Mouse (Mus musculus) liver, postnatal 0 days (tissue): ENCODE data around the gene Hba-x. TPM values are rescaled to one million over a fixed set of nuclear protein-coding genes. Genes with fewer than 3 reads are reported as not detected.
A peak's percentile ranks its signal among the peaks of the same experiment; 100 is the strongest.

Experiments used
- ATAC-seq: fragments of 200-750 bp; cut with Nextera tagmentation; 2 replicates; pipeline ENCODE4 v1.8.0; 2017; ENCODE audit warnings: mild to moderate bottlenecking, moderate library complexity
- DNase-seq: peaks from one replicate; pipeline ENCODE4 v3.0.0-alpha.2; 2016
- H3K27ac ChIP-seq: fragments of 300-500 bp; sonication (generic); 2 replicates; pipeline ENCODE4 v1.5.1; 2014; ENCODE audit warnings: antibody characterized with exemption, moderate library complexity, mild to moderate bottlenecking, low read depth
- H3K27me3 ChIP-seq: fragments of 300-500 bp; sonication (generic); 2 replicates; pipeline ENCODE4 v1.6.1; 2014; ENCODE audit warnings: low read length, control low read depth, mixed read lengths; ENCODE audit not compliant: insufficient read depth
- H3K36me3 ChIP-seq: fragments of 300-500 bp; sonication (generic); replicated peaks from 2 replicates; pipeline ENCODE4 v1.6.1; 2014; ENCODE audit warnings: mild to moderate bottlenecking, control low read depth, low read length, moderate library complexity, mixed read lengths; ENCODE audit not compliant: insufficient read depth
- H3K4me1 ChIP-seq: fragments of 300-500 bp; sonication (generic); 2 replicates; pipeline ENCODE4 v1.6.1; 2014; ENCODE audit warnings: antibody characterized with exemption, mild to moderate bottlenecking, control low read depth; ENCODE audit not compliant: insufficient read depth
- H3K4me2 ChIP-seq: fragments of 300-500 bp; sonication (generic); 2 replicates; pipeline ENCODE4 v1.6.1; 2014; ENCODE audit warnings: low read depth, mild to moderate bottlenecking, low read length, moderate library complexity, mixed read lengths
- H3K4me3 ChIP-seq: fragments of 300-500 bp; sonication (generic); 2 replicates; pipeline ENCODE4 v1.5.1; 2014; ENCODE audit warnings: low read depth, low read length
- H3K9ac ChIP-seq: fragments of 300-500 bp; sonication (generic); replicated peaks from 2 replicates; pipeline ENCODE4 v1.6.1; 2014; ENCODE audit warnings: mild to moderate bottlenecking, moderate library complexity
- H3K9me3 ChIP-seq: fragments of 300-500 bp; sonication (generic); 2 replicates; pipeline ENCODE4 v1.6.1; 2016; ENCODE audit warnings: mild to moderate bottlenecking, control low read depth, low read length, mixed read lengths
- CTCF ChIP-seq: sonication (generic); IDR thresholded peaks from 2 replicates; pipeline ENCODE4 v1.5.1; 2016; ENCODE audit warnings: antibody characterized with exemption, low read depth
- EP300 ChIP-seq: IDR thresholded peaks from 2 replicates; pipeline ENCODE4 v1.6.1; 2016; ENCODE audit warnings: antibody characterized with exemption, low read depth, mild to moderate bottlenecking
- WGBS: fragments of 180-500 bp; shearing (Covaris S2); extraction: QIAGEN DNeasy Blood & Tissue Kit; methylation state at CpG from one replicate; pipeline ENCODE4 v1.1.7; 2014; ENCODE audit not compliant: insufficient replicate concordance; 5-methylcytosine and 5-hydroxymethylcytosine counted together
- polyA plus RNA-seq: library from polyadenylated mRNA; unstranded; fragments of >200 nt; fragmentation: Nextera tagmentation; extraction: Ambion mirVana; gene quantifications from 2 replicates; pipeline ENCODE4 v1.2.1, GENCODE M21; 2015

Hba-x gene
- polyA plus RNA-seq, 1 experiment from 2014 or later, result 5.6 TPM

DNA sequence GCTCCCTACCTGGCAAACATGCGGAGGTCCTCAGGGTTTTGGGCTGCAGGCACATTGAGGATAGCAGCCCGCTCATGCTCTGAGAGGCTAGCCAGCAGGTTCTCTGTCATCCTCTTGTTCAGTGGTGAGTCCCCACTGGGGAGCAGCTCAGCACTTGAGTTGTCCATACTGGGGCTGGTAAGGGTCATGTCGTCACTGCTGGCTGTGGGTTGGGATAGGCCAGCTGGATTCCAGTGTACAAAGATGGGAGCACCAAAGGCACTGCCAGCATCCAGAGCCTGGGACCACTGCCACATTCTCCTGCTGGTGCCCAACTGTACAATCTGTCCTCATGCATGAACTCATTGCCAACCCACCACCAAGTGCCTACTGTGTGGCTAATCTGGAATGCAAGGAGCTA lies 42.3 kb upstream of the Hba-x start:
- Histone ChIP-seq H3K27me3 (no peaks in the 10 kb centered on the region), H3K4me1 (no peaks in the 10 kb centered on the region), H3K4me2 (no peak overlapping the region), H3K9ac (no peak overlapping the region), H3K4me3 (no peak overlapping the region), H3K36me3 (peaks cover 86% of the 10 kb centered on the region), H3K9me3 (no peaks in the 10 kb centered on the region), H3K27ac (no peak overlapping the region)
- DNase-seq (no peak), ATAC-seq (no peak)
- TF ChIP-seq CTCF (no peak), EP300 (no peak)
- WGBS, result 91% methylated on average over 3 of the region's 3 CpGs

DNA sequence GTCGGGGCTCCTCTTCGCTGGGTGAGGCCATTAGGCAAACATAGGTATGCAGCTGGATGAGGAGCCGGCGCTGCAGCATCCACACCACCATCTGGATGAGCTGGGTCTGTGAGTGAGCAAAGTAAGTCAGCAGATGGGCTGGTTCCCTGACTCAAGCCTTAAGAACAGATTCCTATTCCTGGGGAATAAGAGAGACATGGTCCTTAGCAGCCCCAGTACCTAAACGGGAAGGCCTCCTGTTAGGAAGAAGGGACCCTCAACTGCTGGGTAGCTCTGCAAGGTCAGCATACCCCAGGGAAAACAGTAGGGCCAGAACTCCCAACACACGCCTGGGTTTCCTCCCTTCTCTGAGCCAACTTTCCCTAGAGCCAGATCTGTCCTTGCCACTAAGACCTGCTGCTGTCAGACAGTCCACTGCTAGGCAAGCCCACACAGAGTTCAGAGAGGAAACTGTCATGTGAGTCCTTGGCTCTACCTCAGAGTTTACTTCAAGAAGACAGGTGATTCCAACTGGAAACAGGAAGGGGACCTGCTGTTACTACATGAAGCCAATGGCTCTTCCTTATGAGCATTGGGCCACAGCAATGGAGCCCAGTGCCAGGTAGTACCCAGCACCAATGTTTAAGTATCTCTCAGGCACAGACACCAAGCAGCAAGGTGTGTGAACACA lies 41.2 kb upstream of the Hba-x start:
- no peaks in the 10 kb centered on the region for H3K9me3 ChIP-seq
- DNase-seq (no peak), ATAC-seq (no peak)
- 85% methylated on average over 6 of the region's 6 CpGs for WGBS
- H3K4me3 ChIP-seq, result no peak overlapping the region
- H3K36me3 ChIP-seq, result peaks cover 81% of the 10 kb centered on the region
- no peaks in the 10 kb centered on the region for H3K27me3 ChIP-seq
- no peak overlapping the region for H3K4me2 ChIP-seq
- no peak for TF ChIP-seq CTCF
- no peak for TF ChIP-seq EP300
- H3K4me1 ChIP-seq, result no peaks in the 10 kb centered on the region
- H3K27ac ChIP-seq, result no peak overlapping the region
- no peak overlapping the region for H3K9ac ChIP-seq

DNA sequence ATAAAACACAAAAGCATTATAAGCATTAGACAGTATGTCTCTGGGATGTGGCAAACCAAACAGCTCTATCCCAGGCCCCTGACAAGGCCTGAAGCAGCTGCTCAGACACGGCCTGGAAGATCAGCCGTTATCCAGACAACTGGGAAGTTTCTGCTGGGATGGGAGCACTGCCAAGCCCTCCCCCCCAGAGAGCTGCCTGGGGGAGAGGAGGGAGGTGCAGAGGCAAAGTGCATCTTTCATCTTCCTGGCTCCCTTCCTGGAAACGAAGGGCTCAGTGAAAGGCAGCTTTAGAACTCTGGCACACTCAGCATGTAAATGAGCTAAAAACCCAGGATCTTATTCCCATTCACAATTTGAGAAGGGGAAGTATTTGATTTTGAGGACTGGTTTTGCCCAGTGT lies 40.6 kb upstream of the Hba-x start:
- no peaks in the 10 kb centered on the region for H3K27me3 ChIP-seq
- peaks cover 80% of the 10 kb centered on the region for H3K36me3 ChIP-seq
- H3K4me3 ChIP-seq, result no peak overlapping the region
- no peak overlapping the region for H3K9ac ChIP-seq
- ATAC-seq (no peak), DNase-seq (no peak)
- no peak for TF ChIP-seq EP300
- no peak for TF ChIP-seq CTCF
- no peaks in the 10 kb centered on the region for H3K4me1 ChIP-seq
- no peak overlapping the region for H3K4me2 ChIP-seq
- no peaks in the 10 kb centered on the region for H3K9me3 ChIP-seq
- WGBS, result 59% methylated on average over 3 of the region's 3 CpGs
- H3K27ac ChIP-seq, result no peak overlapping the region

DNA sequence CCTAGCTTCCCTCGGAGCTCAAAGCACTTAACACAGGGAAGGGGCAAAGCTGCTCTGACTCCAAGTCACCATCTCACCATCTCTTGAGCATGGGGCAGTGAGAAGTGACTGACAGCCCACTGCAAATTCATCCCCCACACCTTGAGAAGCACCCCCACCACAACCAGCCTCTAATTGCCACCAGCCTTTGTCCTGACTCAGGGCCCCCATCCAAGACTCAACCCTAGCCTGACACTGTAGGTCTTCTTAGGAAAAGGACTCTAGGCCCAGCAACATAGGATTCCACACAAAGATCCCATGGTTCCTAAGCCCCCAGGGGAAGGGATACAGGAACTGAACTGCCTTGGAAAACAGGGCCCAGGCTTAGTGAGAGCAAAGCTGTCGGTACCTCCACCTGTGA lies 40.1 kb upstream of the Hba-x start:
- no peak overlapping the region for H3K27ac ChIP-seq
- no peak overlapping the region for H3K4me2 ChIP-seq
- ATAC-seq (no peak), DNase-seq (no peak)
- H3K36me3 ChIP-seq, result peaks cover 82% of the 10 kb centered on the region
- H3K9me3 ChIP-seq, result no peaks in the 10 kb centered on the region
- no peak for TF ChIP-seq CTCF
- no peak for TF ChIP-seq EP300
- H3K27me3 ChIP-seq, result no peaks in the 10 kb centered on the region
- H3K4me1 ChIP-seq, result no peaks in the 10 kb centered on the region
- WGBS, result 86% methylated on average over 2 of the region's 2 CpGs
- H3K9ac ChIP-seq, result no peak overlapping the region
- no peak overlapping the region for H3K4me3 ChIP-seq

DNA sequence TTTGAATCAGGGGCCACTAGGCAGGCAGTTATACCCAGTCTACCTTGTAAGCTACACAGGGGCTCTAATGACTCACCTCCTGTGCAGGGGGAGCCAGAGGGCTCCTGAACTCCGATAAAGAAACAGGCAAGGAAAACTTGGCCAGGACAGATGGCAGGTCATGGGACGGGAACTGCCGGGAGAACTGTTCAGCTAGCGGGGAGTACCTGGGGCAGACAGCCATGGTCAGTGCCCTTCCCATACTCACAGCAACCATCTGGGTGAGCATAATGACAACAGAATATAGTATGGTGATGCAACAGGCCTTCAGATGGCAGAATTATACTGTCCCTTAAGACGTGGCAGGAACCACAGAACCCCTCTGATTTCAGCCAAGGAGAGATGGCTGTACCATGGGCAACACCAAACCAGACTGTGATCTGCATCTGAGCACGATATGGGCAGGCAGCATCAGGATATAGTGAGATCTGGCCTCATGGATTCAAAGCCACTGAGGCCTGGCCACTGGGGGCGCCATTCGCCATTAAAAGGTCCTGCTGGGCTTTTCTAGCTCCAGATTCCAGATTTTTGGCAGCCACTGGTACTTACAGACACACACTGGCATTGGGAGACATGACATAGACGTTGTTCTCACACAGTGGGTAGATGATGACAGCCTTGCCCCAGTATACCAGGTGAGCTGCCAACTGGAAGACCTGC lies 39.3 kb upstream of the Hba-x start:
- Histone ChIP-seq H3K4me1 (peaks cover 4% of the 10 kb centered on the region; the same call in 1 of the 2 replicates), H3K27me3 (no peaks in the 10 kb centered on the region), H3K9me3 (no peaks in the 10 kb centered on the region), H3K36me3 (peaks cover 82% of the 10 kb centered on the region), H3K4me2 (no peak overlapping the region), H3K4me3 (no peak overlapping the region), H3K9ac (no peak overlapping the region), H3K27ac (no peak overlapping the region)
- peak; percentile 75 for DNase-seq
- ATAC-seq, result 0 out of 2 replicates have a peak, but pooled peaks have one; percentile 20
- WGBS, result 68% methylated on average over 9 of the region's 9 CpGs
- no peak for TF ChIP-seq EP300
- peak; percentile 83 for TF ChIP-seq CTCF

DNA sequence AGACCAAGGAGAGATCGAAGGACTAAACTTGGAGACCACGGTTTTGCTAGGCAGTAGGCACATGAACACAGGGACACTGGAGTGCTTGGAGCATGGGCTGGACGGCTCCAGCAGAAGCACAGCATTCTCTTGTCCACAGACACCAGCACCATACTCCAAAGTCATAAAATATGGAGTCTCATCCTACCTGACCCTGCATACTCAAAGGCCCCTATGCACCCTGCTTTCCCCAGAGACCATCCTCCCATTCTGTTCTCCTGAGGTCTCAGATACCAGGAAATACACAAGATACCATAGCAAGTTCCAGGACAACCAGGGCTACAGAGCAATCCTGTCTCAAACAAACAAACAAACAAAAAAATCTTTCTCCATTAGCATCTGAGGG lies 38.8 kb upstream of the Hba-x start:
- no peak for TF ChIP-seq CTCF
- TF ChIP-seq EP300, result no peak
- DNase-seq (no peak), ATAC-seq (no peak)
- peak overlapping the region; percentile 13; the same call in 1 of the 2 replicates for H3K27ac ChIP-seq
- H3K27me3 ChIP-seq, result no peaks in the 10 kb centered on the region
- WGBS, result 84% methylated on average over 3 of the region's 3 CpGs
- H3K4me3 ChIP-seq, result no peak overlapping the region
- no peak overlapping the region for H3K4me2 ChIP-seq
- peaks cover 81% of the 10 kb centered on the region for H3K36me3 ChIP-seq
- H3K4me1 ChIP-seq, result peaks cover 8% of the 10 kb centered on the region
- H3K9ac ChIP-seq, result no peak overlapping the region
- H3K9me3 ChIP-seq, result no peaks in the 10 kb centered on the region
